Mouse (Mus musculus): Measurements from ENCODE around the gene Sfxn3.
A peak's percentile ranks its signal among the peaks of the same experiment; 100 is the strongest.

DNA sequence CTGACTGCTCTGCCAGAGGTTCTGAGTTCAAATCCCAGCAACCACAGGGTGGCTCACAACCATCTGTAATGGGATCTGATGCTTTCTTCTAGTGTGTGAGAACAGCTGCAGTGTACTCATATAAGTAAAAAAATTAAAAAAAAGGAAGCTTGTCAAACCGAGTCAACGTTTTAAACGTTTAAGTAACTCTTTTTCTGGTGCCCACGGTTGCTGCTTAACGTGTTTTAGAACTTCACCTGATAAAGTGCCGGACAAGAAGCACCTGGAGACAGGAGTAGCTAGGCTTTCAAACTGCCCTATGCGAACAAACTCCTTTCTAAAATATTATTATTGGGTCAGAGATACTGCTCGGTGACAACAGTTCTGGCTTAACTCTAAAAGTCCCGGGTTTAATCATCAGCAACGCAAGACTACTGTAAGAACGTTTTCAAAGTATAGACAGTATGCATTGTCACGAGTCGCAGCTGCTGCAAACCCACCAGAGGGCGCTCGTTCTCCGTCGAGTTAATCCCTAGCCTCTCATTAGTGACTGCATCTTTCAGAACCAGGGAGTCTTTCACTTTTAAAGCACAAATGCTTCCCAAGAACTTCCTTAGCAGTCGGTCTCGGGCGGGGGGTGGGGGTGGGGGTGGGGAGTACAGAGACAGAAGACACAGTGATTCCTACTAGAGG is 26.7 kb downstream of the Sfxn3 start:
- TF ChIP-seq CTCF (IDR thresholded peaks at IDR 0.05; ENCODE audit: borderline replicate concordance, extremely low read depth, insufficient read depth, insufficient read length) (peak; percentile 95), POLR2A (IDR thresholded peaks at IDR 0.05; ENCODE audit: borderline replicate concordance, extremely low read depth, insufficient read depth, insufficient read length, poor library complexity, severe bottlenecking) (no peak)

All from brain, embryonic 14.5 days (tissue).